Mouse (Mus musculus) urinary bladder, postnatal 25 days (tissue): ENCODE measurements around the gene Kcna3.

Source experiments
- DNase-seq: peaks from one replicate; pipeline ENCODE4 v3.0.0; 2022; ENCODE audit warnings: low spot score

Kcna3 gene

GRCm38 (mm10) chr3:107065510-107066095 is 29.6 kb downstream of the Kcna3 start:
- DNase-seq, result no peak

DNA sequence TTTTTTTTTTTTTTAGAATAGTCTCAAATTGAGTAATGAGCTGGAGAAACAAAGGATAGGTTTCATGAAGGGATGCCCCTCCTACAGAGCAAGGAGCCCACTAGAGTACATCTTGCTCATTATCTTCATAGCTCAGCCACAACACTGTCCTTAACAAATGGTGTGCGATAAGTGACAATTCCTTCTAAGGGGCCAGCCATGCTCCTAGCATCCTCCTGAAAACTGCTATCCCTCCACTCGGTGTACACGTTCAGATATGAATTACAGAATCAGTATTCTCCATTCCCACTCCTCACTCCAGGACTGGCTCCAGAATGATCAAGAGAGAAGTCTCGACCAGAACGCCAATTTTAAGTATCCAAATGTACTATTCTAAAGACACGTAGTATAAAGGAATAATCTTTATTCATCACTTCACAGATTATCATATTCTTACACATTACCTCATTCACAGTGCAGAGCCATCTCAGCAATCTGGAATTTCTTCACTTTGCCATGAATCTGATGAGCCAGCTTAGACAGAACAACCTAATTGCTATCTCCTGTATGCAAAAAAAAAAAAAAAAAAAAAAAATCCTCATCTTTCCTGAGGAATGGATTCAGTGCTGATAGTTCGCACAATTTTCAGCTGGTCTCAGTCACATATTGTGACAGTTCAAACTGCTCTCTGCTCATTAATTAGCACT is 30.3 kb downstream of the Kcna3 start:
- no peak for DNase-seq

- no peak for DNase-seq
Observed at GRCm38 (mm10) chr3:107067245-107067644, 31.3 kb downstream of the Kcna3 start.

DNA sequence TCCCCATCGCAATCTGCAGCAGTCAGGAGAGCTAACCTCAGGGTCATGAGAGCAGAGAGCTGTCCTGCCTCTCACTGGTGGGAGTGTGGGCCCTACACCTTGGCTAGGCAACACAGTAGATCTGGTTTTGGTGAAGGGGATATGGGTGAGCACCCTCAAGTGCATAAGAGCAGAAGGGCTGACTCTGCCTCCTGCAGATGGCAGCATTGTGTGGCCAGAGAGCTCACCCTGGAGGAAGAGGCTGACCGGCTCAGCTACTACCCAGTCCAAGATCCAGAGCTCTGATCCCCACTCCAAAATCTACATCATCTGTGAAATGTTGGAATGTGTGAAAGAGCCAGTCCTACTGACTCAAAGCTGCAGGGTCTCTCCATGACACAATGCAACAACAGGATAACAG is 37.9 kb downstream of the Kcna3 start:
- no peak for DNase-seq

GRCm38 (mm10) chr3:107075705-107076104 is 39.7 kb downstream of the Kcna3 start:
- DNase-seq, result no peak

DNA sequence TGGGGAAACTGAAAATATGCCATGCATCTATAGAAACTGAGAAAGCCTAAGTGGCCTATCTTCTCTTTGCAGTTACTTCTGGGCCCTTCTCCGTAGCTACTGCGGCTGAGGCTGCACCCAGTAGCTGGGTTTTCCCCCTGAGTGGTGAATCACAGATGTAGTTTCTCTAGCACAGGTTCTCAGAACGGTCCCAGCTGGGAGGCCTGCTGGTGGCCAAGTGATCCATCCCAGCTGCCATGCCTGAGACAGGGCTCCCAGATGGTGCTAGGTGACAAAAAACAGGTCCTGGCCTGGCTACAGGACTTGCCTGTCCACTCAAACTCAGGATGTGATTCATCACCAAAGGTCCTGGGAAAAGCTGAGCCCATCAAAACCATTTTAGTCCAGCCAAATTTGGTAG is 40.7 kb downstream of the Kcna3 start:
- no peak for DNase-seq

DNA sequence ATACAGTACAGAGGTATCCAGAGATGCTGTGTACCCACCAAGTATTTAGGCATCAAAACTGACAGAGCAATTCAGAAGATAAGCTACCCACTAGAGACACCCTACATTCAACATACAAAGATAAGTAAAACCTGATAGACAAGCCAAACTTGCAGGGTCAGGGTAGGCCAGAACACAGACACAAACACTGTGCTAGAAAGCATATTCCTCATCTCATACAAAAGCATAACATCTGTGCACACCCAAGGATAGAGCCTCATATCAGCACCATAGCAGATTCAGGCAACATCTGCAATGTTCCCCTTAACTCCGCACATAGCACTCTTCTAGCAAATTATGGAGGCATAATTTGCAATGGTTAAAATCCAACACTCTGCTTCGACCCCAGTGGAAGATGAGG is 41.1 kb downstream of the Kcna3 start:
- DNase-seq, result no peak

DNA sequence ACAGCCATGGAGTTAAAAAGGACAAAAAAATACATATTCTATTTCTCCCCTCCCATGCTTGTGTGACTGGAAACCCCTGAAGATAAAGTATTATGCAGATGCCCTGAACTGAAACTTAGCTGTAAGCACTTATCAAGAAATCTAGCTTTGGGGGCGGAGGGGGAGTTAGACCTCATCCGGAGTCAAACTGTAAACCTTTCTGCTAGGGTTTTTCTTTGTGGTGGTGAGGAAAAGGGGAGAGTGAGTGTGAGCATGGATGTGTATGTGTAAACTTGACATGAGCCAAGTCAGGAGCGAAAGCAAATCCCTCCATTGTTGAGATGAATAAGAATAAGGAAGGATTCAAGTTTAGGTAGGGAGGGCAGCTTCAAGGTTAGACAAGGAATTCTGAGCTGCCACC is 44.8 kb downstream of the Kcna3 start:
- DNase-seq, result no peak

DNA sequence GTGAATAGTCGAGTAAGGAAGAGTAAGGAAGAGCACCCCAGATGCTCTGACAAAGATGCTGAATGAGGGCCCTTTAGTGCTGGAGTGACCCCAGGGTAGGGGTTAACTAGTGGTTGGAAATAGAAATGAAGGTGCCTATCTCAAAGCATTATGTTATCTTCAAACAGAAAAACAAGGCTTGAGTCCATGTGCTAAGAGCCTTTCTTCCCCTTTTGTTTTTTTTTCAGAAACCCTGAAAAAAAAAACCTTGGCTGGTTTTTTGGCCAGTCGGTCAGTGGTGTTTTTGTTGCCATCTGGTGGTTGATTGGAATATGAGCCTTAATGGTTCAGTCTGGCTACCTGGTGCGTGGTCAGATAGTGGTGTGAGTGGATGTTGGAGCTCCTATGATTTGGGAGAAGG is 45.3 kb downstream of the Kcna3 start:
- DNase-seq, result no peak

- no peak for DNase-seq
Observed at GRCm38 (mm10) chr3:107084586-107084985, 48.6 kb downstream of the Kcna3 start.

- no peak for DNase-seq
Observed at GRCm38 (mm10) chr3:107087410-107087809, 51.4 kb downstream of the Kcna3 start.
